Mouse (Mus musculus): ENCODE results near the gene Mdh2.

- TF ChIP-seq CTCF (IDR thresholded peaks at IDR 0.05; ENCODE audit: low read depth, low read length): no peak
- TF ChIP-seq GATA1 (IDR thresholded peaks at IDR 0.05; ENCODE audit: borderline replicate concordance, low read length): no peak
- no peak for TF ChIP-seq TAL1 (conservative IDR thresholded peaks at IDR 0.05; ENCODE audit: low read depth, low read length)
- TF ChIP-seq POLR2AphosphoS5 (IDR thresholded peaks at IDR 0.05; ENCODE audit: insufficient replicate concordance, low read depth, low read length): no peak
These were observed 2.1 kb downstream of the Mdh2 start for GRCm38 (mm10) chr5:135780331-135780730.

All from G1E (cell line).